Mouse (Mus musculus) gastrocnemius, adult 2 months (tissue): ENCODE data around the gene Tlnrd1. TPM values are rescaled to one million over a fixed set of nuclear protein-coding genes. Genes with fewer than 3 reads are reported as not detected.

Experiments used
- DNase-seq: peaks from one replicate; pipeline ENCODE4 v3.0.0; 2022
- H3K27ac ChIP-seq: fragments of 200-600 bp; 2 replicates; pipeline ENCODE4 v1.8.1; 2022; ENCODE audit warnings: mild to moderate bottlenecking
- H3K4me3 ChIP-seq: fragments of 200-600 bp; 2 replicates; pipeline ENCODE4 v1.8.1; 2022; ENCODE audit warnings: mild to moderate bottlenecking, moderate library complexity
- CTCF ChIP-seq: fragments of 200-600 bp; IDR thresholded peaks from 2 replicates; pipeline ENCODE4 v1.8.1; 2022; ENCODE audit warnings: antibody characterized with exemption, mild to moderate bottlenecking, moderate library complexity
- intact Hi-C: fragments of 180-260 bp; cut with DNase I; formaldehyde crosslinking; loops from one replicate; pipeline ENCODE4 v1.15.1; 2025
- total RNA-seq, 2 experiments: library from RNA; stranded (reverse); gene quantifications; 2 replicates each; pipeline ENCODE4 v1.2.3; 2021

The Tlnrd1 gene
- total RNA-seq, 2 experiments from 2014 or later: 1.2 to 3.2 TPM

GRCm38 (mm10) chr7:83852381-83853380, 31.4 kb downstream of the Tlnrd1 start:
- intact Hi-C loops: no loop called here

DNA sequence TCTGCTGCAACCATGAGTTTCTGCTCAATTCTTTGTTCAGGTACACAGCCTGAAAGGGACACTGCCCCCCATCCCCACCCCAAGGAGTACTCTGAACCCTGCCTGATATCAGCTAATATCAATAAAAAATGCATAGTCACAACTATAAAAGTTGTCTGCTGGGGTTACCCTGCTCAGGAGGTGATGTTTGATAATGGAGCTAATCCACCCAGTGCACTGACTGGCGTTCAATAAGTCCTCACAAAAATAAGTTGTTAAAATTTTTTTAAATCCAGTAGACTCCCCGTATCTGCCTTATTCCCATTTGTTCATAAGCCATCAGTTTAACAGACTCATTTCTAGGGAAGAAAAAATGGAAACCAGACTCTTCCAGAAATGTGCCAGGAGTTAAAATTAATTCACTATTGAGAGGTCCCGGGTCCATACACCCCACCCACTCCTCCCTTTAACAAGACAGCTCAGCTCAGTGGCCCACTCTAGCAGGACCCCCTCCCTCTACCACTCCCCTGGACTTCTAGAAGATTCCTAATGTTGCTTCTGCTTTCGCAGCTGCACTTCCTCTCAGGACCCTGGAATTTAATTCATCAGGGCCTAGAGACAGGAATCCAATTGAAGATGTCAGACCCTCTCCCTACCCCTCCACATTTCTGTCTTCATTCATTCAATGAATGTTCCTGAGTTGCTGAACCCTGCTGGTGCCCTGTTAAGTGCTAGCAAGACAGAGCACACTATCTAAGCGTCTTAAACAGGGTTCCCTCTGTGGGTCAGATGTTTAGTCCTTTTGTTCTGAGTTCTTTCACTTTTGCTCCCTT, 32.3 kb downstream of the Tlnrd1 start:
- Histone ChIP-seq H3K27ac (no peak overlapping the region), H3K4me3 (no peak overlapping the region)
- TF ChIP-seq CTCF: no peak
- intact Hi-C loops: no loop called here
- no peak for DNase-seq

More at GRCm38 (mm10) chr7:83852381-83853380, 31.4 kb downstream of the Tlnrd1 start:
- no peak for TF ChIP-seq CTCF
- Histone ChIP-seq H3K27ac (no peak overlapping the region), H3K4me3 (no peak overlapping the region)
- no peak for DNase-seq

- no peak overlapping the region for H3K4me3 ChIP-seq
- intact Hi-C loops: no loop called here
- DNase-seq: no peak
- TF ChIP-seq CTCF: no peak
- H3K27ac ChIP-seq: no peak overlapping the region
These were observed 36.7 kb downstream of the Tlnrd1 start for GRCm38 (mm10) chr7:83847187-83848075.

DNA sequence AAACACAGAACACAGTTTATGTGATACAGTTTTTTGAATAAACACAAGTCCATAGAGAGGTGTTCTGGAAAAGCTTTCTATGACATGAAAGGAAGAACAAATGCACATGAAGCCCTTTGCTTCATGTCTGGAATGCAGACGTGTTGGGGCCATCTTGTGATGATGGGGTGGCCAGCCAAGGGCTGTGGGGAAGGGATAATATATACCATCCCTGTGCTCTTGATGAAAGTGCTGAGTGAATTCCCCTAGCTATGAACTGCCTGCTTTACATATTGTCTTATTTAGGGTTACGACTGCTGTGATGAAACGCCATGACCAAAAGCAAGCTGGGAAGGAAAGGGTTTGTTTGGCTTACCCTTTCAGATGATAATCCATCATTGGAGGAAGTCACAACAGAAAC, 39.3 kb downstream of the Tlnrd1 start:
- intact Hi-C loops: no loop called here

GRCm38 (mm10) chr7:83842486-83843259, 41.4 kb downstream of the Tlnrd1 start:
- no peak for DNase-seq
- TF ChIP-seq CTCF: no peak
- intact Hi-C loops: no loop called here
- H3K27ac ChIP-seq: no peak overlapping the region
- no peak overlapping the region for H3K4me3 ChIP-seq

More for the DNA sequence above, 39.3 kb downstream of the Tlnrd1 start:
- H3K27ac ChIP-seq: no peak overlapping the region
- DNase-seq: no peak
- H3K4me3 ChIP-seq: no peak overlapping the region
- no peak for TF ChIP-seq CTCF

DNA sequence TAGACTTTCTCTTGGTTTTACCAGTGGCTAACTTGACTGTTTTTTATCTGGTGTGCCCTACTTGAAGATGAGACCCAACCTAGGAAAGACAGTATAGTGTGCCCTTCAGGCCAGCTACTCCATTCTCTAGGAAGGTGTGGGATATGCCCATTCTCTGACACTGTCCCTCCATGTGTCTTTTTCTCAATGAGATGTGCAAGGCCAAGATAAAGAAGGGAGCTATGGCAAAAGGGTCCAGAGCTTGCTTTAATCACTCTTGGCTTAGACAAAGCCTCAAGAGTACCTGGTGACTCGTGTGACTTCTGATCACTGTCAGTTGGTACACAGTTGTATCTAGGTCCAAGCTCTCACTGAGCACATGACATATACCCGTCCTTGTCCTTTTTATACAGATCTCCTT, 44.0 kb downstream of the Tlnrd1 start:
- DNase-seq: no peak
- intact Hi-C loops: no loop called here
- H3K27ac ChIP-seq: no peak overlapping the region
- TF ChIP-seq CTCF: no peak
- H3K4me3 ChIP-seq: no peak overlapping the region

DNA sequence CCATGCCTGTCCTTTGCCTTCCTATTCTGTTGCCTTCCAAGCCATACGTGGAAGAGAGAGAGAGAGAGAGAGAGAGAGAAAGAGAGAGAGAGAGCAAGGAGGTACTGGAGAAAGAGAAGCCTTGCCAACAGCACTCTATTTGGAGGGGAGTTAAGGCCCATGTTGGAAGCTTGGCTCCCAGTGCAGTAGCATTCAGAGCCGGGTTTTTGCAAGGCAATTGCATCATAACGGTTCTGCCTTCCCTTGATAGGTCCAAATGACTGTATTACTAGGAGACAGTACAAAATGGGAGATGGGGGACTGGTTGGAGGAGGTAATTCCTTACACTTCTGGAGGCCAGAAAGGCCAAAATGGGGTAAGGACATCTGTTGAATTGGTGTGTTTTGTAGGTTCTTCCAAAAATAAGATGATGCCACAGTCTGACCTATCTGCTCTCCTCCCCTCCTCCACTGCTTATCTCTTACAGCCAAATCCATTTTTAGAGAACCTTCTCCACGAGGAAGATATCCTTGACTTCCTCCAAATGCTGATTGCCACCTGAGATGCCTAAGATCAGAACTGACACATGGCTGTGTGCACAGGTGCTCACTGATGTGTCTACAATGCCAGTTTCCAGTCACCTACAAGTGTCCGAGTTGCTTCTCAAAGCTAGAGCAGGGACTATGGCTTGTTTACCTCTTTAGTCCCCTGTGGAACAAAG, 45.4 kb downstream of the Tlnrd1 start:
- TF ChIP-seq CTCF: no peak
- Histone ChIP-seq H3K4me3 (no peak overlapping the region), H3K27ac (no peak overlapping the region)
- DNase-seq: no peak
- intact Hi-C loops: no loop called here

Other genes starting within 250 kb of the Tlnrd1 start
- 1 to 10 TPM; 1.4 to 1.8 TPM for gene Il16, start 138.6 kb downstream of the Tlnrd1 start, total RNA-seq
- not detected for gene Cfap161, start 89.4 kb downstream of the Tlnrd1 start, total RNA-seq
- gene Mesd, start 161 bp upstream of the Tlnrd1 start, total RNA-seq: 10 to 100 TPM; 22.2 to 33.3 TPM
- not detected for gene Cemip, start 202.2 kb upstream of the Tlnrd1 start, total RNA-seq